Mouse (Mus musculus): ENCODE data around the gene C1qtnf2. TPM values are rescaled to one million over a fixed set of nuclear protein-coding genes. Genes with fewer than 3 reads are reported as not detected.

Gene C1qtnf2
- total RNA-seq, 2 experiments from 2014 or later, result 10.0 TPM

GRCm38 (mm10) chr11:43528078-43528682 lies 54.1 kb downstream of the C1qtnf2 start:
- DNase-seq, result no peak
- intact Hi-C loops (cut with DNase I), result loop anchor here (2.0 kb wide), 4 partner anchors 19 to 57 kb away; no protein-coding TSS in a partner anchor

GRCm38 (mm10) chr11:43528683-43529499 lies 54.8 kb downstream of the C1qtnf2 start, which contains the start of gene Ccnjl:
TSS of gene Ccnjl (plus strand) at chr11:43528784.
- intact Hi-C loops (cut with DNase I), result loop anchor here (2.0 kb wide), 4 partner anchors 18 to 56 kb away; no protein-coding TSS in a partner anchor
- peak; percentile 77 to 85 for DNase-seq

GRCm38 (mm10) chr11:43530043-43530442 lies 56.0 kb downstream of the C1qtnf2 start:
- DNase-seq, result no peak

DNA sequence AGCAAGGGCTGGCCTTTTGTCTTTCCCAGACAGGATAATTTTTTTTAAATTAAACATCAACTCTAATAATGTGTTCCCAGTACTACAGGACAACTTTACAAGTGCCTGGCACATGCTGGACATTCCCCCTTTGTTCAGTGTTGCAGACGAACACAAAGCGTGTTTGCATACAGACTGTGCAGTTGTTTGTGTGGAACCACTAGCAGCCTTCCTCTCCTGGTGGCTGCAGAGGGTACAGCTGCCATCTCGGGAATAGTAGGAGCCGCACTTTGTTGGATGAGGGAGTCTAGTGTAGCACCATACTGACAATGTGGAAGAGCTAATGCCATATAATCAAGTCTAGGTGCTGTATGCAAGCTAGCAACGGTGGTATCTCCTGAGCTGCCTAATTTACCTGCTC lies 57.5 kb downstream of the C1qtnf2 start:
- DNase-seq, result no peak
- intact Hi-C loops (cut with DNase I), result no loop called here

More at GRCm38 (mm10) chr11:43530043-43530442, 56.0 kb downstream of the C1qtnf2 start:
- intact Hi-C loops (cut with DNase I), result no loop called here

DNA sequence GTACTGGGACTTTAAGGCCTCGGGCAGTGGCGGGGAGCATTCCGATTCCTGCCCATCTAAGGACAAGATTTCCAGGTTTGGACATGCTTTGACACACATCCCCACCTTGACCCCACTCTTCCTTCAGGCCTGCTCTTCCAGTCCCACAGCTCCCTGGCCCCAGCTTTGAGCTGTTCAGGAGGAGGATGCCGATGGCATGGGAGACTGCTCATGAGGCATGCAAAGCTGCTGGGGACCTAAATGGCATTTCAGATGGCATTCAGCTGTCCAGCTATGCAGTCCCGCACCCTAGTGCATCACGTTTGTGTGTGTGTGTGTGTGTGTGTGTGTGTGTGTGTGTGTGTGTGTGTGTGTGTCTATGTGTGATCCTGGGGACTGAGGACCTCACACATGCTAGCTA lies 63.0 kb downstream of the C1qtnf2 start:
- intact Hi-C loops (cut with DNase I), result no loop called here
- no peak for DNase-seq

DNA sequence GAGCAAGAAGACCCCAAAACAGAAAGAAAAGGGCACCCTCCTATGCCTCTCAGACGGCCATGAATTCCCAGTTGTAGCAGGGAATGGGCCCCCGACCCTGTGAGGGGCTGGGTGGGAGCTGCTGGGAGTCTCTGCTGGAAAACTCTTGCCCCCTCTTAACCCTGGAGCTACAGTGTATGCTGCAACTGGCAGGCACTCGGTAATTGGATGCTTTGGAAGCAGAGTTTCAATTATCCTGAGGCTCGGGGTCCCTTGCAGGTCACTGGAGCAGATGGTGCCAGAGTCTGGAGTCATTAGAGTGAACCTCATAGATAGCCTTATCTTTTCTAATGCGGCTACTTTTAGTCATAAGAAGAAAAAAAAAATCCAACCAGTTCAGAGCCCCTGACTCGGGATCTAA lies 65.8 kb downstream of the C1qtnf2 start:
- no peak for DNase-seq
- intact Hi-C loops (cut with DNase I), result no loop called here

Other genes with a start within 250 kb of the C1qtnf2 start
- 10 to 100 TPM; 55.6 to 58.5 TPM for gene Pttg1, start 48.0 kb upstream of the C1qtnf2 start, total RNA-seq (2021)
- 10 to 100 TPM; 28.4 to 29.0 TPM for gene Slu7, start 40.5 kb upstream of the C1qtnf2 start, total RNA-seq (2021)
- gene Ccnjl, start 54.5 kb downstream of the C1qtnf2 start, total RNA-seq (2021), result 1 to 10 TPM; 7.4 to 8.5 TPM
- gene 4933415A04Rik, start 112.8 kb downstream of the C1qtnf2 start, total RNA-seq (2021), result 1 to 10 TPM; 1.2 to 1.6 TPM
- not detected for gene Fabp6, start 127.3 kb downstream of the C1qtnf2 start, total RNA-seq (2021)
- 10 to 100 TPM; 26.1 to 27.7 TPM for gene Pwwp2a, start 207.7 kb downstream of the C1qtnf2 start, total RNA-seq (2021)

Data from heart, postnatal 14 days (tissue).